Mouse (Mus musculus) layer of hippocampus, adult 6 months (tissue): ENCODE data around the gene Rev1. TPM values are rescaled to one million over a fixed set of nuclear protein-coding genes. Genes with fewer than 3 reads are reported as not detected.

Experiments used
- long read RNA-seq, 2 experiments: library from polyadenylated mRNA; unstranded; transcript quantifications; one replicate each; pipeline ENCODE4 v2.0.0; 2019 to 2020
- polyA plus RNA-seq: library from polyadenylated mRNA; unstranded; fragments of <200 nt; fragmentation: Nextera tagmentation; gene quantifications from 2 replicates; pipeline ENCODE4 v1.2.3, GENCODE M21; 2021

Rev1 gene
- 6.4 and 6.6 TPM in 2 replicates for polyA plus RNA-seq
- long read RNA-seq, experiment 1, partial matches to known transcripts, result 5 of 9 reads
- long read RNA-seq, experiment 1, other reads (novel, unspliced or antisense), result 4 of 9 reads
- long read RNA-seq, experiment 2, full-length matches to known transcripts, result 14 of 69 reads
- long read RNA-seq, experiment 2, partial matches to known transcripts, result 23 of 69 reads
- long read RNA-seq, experiment 2, other reads (novel, unspliced or antisense), result 32 of 69 reads

DNA sequence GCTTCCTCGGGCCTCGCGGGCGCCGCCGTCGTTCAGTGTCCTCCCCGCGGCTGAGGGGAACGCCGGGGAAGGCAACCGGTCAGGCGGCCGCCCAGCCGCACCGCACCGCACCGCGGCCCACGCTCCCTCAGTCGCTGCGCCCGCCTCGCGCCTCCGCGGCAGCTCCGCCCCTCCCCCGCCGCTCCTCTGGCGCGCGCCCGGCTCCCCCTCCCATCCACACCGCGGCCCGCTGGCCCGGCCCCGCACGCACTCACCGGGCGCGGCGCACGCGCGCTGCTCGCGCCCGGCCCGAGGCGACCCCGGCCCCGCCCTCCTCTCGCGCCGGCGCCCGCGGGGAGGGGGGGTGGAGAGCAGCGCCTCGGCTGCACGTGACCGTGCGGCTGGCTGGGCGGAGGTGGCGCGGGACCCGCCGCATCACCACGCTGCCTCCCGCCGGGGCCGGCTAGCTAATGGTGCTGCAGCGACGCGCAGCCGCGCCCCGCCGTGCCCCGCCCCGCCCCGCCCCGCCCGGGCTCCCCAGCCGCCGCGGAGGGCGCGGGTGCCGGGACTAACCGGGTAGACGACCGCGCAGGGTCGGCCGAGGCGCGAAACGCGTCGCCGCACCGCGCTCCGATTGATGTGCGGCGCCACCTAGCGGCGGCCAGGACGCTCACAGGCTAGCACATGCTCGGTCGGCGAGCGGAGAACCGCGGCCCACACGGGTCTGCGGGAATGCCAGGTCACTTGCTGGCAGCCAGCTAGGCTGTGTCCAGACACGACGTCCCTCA is at the start of gene Rev1:
Gene Rev1, minus strand, starts transcription at position 301 of the 767 bp plus-strand sequence.

Other genes starting within 250 kb of the Rev1 start
- 8.1 and 10.9 TPM in 2 replicates for gene Mitd1, start 239.4 kb downstream of the Rev1 start, polyA plus RNA-seq
- 293 and 313 TPM in 2 replicates for gene Mrpl30, start 239.3 kb downstream of the Rev1 start, polyA plus RNA-seq
- gene Lyg2, start 213.3 kb downstream of the Rev1 start, polyA plus RNA-seq, result 0.30 and 0.41 TPM in 2 replicates
- not detected in 2 replicates for gene Lyg1, start 172.0 kb downstream of the Rev1 start, polyA plus RNA-seq
- gene Txndc9, start 131.9 kb downstream of the Rev1 start, polyA plus RNA-seq, result 75.3 and 88.8 TPM in 2 replicates
- gene Eif5b, start 131.8 kb downstream of the Rev1 start, polyA plus RNA-seq, result 17.8 and 19.8 TPM in 2 replicates